Mouse (Mus musculus) frontal cortex, adult (tissue): ENCODE data around the gene Plxna2.

ENCODE experiments used
- ATAC-seq: cut with Nextera tagmentation; 2 replicates; pipeline ENCODE4 v1.9.2; 2017; ENCODE audit warnings: mild to moderate bottlenecking, moderate library complexity, mixed read lengths; ENCODE audit not compliant: low TSS enrichment

Plxna2 gene

DNA sequence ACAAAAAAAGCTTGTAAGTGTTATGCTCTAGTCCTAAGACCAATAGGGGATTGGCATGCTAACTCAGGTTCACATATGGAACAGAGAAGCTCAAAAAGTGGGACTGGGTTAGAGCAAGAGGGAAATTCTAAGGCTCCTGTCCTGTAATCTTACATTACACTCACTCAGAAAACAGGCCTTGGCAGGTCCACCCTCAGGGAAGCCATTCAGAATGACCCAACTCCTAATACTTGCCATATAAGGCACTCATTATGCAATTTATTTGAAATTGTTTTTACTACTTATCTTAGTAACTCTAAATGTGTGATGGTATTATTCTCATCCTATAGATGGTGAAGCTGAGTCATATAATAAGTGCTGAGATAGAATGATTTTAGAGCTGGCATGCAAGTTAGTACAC is 146.9 kb downstream of the Plxna2 start:
- ATAC-seq: no peak

GRCm38 (mm10) chr1:194768799-194769198 is 150.8 kb downstream of the Plxna2 start:
- ATAC-seq: no peak

DNA sequence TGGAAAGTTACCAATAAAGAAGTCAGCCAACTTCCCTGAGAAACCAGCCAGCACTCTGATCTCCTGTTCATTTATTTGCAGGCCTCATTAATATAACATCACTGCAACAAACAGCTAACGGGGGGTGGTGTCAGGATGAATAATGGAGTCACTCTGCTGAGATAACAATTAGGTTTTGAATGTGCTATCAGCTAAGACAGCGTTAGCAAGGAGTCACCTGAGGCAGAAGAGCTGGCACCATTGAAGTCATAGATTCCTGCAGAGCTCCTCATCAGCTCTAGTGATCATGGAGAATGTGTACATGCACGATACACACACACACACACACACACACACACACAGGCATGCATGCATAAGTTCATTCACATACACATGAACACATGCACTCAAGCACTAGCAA is 154.0 kb downstream of the Plxna2 start:
- no peak for ATAC-seq

DNA sequence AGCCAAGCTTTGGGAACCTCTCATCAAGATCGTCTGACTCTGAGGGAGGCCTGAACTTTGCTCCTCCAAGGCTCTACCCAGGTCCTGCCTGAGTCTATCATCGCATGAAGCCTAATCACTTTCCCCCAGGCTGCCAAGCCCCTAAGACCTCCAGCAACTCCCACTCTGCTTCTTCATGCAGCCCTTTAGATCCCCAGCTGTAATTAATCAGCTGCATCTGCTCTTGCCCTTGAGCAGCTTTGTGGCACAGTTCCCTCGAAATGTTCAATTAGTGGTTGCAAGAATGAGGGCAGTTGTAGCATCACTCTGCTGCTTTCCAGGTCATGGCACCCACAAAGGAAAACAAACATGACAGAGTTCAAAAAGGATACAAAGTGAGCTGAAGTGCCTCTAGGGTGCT is 155.9 kb downstream of the Plxna2 start:
- ATAC-seq: no peak

GRCm38 (mm10) chr1:194774350-194774749 is 156.3 kb downstream of the Plxna2 start:
- ATAC-seq: no peak

DNA sequence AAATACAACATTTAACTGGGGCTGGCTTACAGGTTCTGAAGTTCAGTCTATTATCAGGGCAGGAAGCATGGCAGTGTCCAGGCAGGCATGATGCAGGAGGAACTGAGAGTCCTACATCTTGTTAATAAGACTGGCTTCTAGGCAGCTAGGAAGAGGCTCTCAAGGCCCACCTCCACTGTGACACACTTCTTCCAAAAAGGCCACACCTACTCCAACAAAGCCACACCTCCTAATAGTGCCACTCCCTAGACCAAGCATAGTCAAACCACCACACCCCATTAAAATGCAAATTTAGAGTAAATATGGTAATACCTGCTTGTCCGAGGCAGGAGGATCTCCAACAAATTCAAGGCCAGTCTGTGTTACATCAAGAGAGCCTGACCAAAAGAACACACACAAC is 156.7 kb downstream of the Plxna2 start:
- no peak for ATAC-seq

DNA sequence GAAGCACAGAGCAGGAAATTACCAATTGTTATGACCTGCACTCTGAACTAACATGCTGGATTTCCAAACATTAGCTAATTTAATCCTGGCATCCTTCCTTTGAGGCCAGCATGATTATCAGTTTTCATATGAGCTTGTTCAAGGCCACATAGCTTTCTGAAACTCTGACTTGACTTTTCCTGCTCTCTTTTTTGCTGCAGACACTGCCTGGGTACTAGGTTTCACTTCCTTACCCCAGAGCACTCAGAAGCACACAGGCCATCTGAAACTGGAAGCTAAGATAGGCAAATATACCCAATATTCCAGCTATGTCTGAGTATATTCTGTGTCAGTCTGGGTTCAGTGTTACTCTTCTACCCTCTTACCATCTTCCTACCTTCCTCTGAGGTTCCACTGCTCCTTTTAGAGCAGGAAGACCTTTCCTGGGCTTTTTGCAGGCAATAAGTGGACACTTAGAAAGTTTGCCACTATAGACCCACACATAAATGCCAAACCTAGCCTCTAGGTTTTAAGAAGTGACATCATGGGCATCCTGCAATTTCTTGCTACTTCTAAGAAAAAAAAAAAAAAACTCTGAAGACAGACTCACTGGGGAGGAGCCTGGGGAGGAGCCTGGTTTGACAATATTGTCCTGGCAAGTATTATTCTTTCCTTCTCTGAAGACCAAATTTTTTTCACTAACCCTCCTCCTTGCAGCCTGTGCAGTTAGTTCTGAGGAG is 157.8 kb downstream of the Plxna2 start:
- no peak for ATAC-seq

GRCm38 (mm10) chr1:194776510-194777244 is 158.7 kb downstream of the Plxna2 start:
- no peak for ATAC-seq

DNA sequence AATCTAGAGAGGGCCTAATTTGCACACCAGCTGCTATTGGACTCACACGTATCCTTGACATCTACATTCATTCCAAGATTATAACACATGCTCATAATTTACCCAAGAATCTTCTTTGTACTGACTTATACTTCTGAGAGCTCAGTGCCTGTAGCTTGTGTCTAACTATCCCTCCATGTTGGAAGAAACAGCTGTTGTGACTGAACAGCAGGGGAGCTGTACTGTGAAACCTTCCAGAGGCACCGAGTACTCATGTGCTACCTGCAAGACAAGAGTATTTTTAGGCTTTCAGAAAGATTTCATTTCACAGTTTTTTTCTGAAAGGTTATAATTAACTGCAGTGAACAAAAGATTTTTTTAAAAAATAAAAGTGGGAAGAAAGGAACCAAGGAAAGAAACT is 159.6 kb downstream of the Plxna2 start:
- ATAC-seq: peak; percentile 67

DNA sequence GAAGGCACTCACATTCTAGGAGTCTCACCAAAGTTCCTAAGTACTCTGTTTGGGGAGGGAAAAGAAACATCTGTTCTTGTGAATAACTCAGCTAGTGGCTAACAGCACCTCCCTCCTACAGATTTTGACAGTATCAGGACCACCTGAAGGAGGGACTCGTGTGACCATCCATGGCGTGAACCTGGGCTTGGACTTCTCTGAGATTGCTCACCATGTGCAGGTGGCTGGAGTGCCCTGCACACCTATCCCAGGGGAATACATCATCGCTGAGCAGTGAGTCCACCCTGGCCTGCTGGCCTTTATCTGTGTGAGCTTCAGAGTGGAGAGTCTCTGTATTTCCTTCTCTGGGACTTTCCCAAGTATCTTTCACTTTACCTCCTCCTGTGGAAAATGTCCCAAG is 162.4 kb downstream of the Plxna2 start:
- ATAC-seq: no peak

GRCm38 (mm10) chr1:194780794-194781390 is 162.9 kb downstream of the Plxna2 start:
- no peak for ATAC-seq

DNA sequence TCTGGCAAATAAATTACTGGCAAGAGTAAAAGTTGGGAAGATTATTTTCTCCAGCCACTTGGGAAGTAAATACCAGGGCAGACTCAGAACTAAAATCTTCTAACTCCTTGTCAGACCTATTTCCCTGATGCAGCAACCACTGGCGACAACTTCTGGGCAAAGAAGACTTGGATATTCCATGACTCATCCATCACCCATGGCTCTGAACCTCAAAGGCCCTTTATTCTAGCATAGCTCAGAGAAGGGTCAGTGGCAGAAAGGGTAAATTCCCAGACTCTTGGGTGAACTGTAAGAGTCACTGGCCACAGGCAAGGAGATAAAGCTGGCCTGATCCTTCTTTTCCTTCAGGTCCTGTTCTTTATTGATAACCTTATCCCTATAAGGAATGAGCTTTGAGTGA is 163.5 kb downstream of the Plxna2 start:
- no peak for ATAC-seq

DNA sequence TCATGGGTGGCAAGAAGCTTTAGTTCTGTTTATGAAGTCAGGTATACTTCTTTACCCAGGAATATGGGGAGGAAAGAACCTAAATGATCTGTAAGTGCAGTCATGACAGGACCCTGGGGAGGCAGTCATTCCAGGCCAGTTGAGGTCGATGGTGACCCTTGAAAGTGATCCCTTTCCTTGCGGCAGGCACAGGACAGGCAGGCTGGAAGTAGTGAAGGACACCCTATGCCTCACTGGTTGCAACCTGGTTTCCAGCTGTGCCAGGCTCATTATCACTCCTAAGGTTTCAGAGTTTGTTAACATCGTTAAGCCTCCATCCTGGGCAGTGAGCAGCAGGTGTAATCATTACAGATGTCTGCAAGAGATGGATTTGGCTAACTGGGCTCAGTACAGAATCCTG is 164.3 kb downstream of the Plxna2 start:
- ATAC-seq: no peak

- ATAC-seq: no peak
These were observed 169.6 kb downstream of the Plxna2 start for GRCm38 (mm10) chr1:194787626-194788025.

DNA sequence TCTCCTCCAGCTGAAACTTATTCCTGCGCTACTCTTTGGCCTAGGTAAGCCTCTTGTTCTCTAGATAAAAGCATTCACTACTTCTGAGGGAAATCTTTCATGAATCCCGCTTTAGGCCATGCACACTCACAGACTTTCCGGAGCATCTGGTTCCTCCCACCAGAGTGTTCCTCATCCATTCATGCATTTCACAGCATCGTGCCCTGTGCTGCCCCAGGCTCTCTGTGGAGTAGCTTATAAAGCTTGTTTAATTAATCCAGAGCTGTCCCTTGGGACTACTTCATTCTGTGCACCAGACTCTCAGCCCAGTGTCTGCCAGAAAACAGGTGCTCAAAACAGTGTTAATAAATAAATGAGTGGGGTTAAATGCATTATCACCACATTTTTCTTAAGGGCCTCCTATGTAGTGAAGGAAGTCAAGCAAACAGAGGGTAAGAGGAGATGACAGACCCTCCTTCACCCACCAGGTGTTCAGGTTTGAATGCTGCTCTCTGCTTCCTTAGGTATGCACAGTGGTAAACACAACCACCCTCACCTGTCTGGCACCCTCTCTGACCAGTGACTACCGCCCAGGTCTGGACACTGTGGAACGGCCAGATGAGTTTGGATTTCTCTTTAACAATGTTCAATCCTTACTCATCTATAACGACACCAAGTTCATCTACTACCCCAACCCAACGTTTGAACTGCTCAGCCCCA is 175.4 kb downstream of the Plxna2 start:
- 0 out of 2 replicates have a peak, but pooled peaks have one; percentile 11 for ATAC-seq

- peak; percentile 83 for ATAC-seq
These were observed 177.3 kb downstream of the Plxna2 start for GRCm38 (mm10) chr1:194795316-194795715.

DNA sequence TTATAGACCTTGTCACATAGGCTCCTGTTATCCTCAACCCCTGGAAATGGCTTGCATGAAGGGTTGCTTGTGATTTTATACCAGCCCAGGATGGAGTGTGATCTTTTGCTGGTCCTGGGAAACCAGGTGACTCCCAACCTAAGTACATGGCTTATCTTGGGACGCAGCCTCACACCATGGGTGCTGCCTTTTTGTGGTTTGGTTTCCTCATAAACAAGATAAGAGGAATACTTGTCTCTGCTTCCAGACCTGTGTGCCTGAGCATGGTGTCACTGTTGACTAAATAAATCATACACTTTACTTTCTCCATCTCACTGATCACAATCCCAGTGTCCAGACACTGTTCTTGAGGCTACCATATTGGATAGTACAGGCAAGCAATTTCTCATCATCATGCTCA is 179.8 kb downstream of the Plxna2 start:
- ATAC-seq: no peak

- ATAC-seq: no peak
These were observed 180.5 kb downstream of the Plxna2 start for GRCm38 (mm10) chr1:194798511-194798910.

GRCm38 (mm10) chr1:194808261-194808660 is 190.2 kb downstream of the Plxna2 start:
- ATAC-seq: peak; percentile 59; the same call in 1 of the 2 replicates

GRCm38 (mm10) chr1:194808681-194809080 is 190.7 kb downstream of the Plxna2 start:
- no peak for ATAC-seq

DNA sequence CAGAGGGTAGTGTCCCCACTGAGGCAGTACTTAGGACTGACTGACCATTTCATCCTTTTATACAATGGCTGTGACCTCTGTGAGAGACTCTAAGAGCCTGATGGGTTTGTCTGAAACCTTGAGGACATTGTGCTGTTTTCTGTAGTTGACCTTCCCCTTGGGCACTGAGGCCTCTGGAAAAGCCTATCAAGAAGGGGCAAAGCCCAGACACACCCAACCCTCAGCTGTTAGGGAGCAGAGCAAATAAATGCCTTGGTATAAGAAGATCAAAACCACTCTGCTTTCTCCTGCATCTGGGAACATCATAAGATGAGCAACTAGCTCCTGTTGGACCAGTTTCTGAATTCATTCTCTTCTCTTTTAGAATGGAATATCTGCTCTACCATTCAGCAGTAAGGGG is 191.6 kb downstream of the Plxna2 start:
- ATAC-seq: no peak

GRCm38 (mm10) chr1:194814187-194814586 is 196.2 kb downstream of the Plxna2 start:
- ATAC-seq: no peak
